Comparison of ENCODE assay signal across 18 mouse cellular contexts in genomic region chr6:81986171-81986570, GRCm38 (mm10). TPM values are rescaled to one million over a fixed set of nuclear protein-coding genes. Genes with fewer than 3 reads are reported as not detected.
DNase-seq lines count a peak whose midpoint lies in the region; ATAC-seq and TF ChIP-seq lines count a peak whose summit lies in the region.
"Had no signal": no experiment of that assay in that cellular context is flagged by ENCODE, and none has a peak within 500 bp of the region (broad histone marks: within the 10 kb centered on the region; RNA-seq: fewer than 3 reads in every experiment).

No protein-coding gene starts in this region.

- TF ChIP-seq POLR2A in kidney, adult 2 months (IDR thresholded peaks at IDR 0.05; ENCODE audit: low read depth, low read length), result no peak

- no peak overlapping the region for H3K4me2 ChIP-seq in lung, postnatal 0 days (replicated peaks; ENCODE audit: low read depth, low read length)
- H3K4me2 ChIP-seq: embryonic facial prominence, embryonic 13.5 days; heart, embryonic 11.5 days; heart, embryonic 15.5 days; hindbrain, embryonic 13.5 days had no signal

- no peaks in the 10 kb centered on the region for H3K9me3 ChIP-seq in lung, postnatal 0 days (ENCODE audit: low read length)
- H3K9me3 ChIP-seq: embryonic facial prominence, embryonic 13.5 days; heart, embryonic 15.5 days; hindbrain, embryonic 13.5 days had no signal

- H3K9ac ChIP-seq in lung, postnatal 0 days (replicated peaks; ENCODE audit: low read depth), result no peak overlapping the region
- H3K9ac ChIP-seq: embryonic facial prominence, embryonic 13.5 days; heart, embryonic 15.5 days; hindbrain, embryonic 13.5 days had no signal

- peaks cover 34% of the 10 kb centered on the region for H3K4me1 ChIP-seq in kidney, adult 2 months (ENCODE audit: control insufficient read depth, insufficient read depth, low read length)
- 0 out of 2 replicates have a peak, but pooled peaks cover 2% of the 10 kb centered on the region for H3K4me1 ChIP-seq in lung, postnatal 0 days (ENCODE audit: insufficient read depth, low read depth, low read length)

- H3K27ac ChIP-seq in kidney, adult 2 months (ENCODE audit: insufficient read depth, low read depth, low read length), result peak overlapping the region; percentile 85; the same call in 1 of the 2 replicates
- H3K27ac ChIP-seq in lung, postnatal 0 days (ENCODE audit: low read length), result no peak overlapping the region
- H3K27ac ChIP-seq: embryonic facial prominence, embryonic 13.5 days; heart, embryonic 15.5 days; hindbrain, embryonic 13.5 days had no signal

- no peaks in the 10 kb centered on the region for H3K36me3 ChIP-seq in kidney, adult 2 months (ENCODE audit: control insufficient read depth, insufficient read depth, low read length)
- no peaks in the 10 kb centered on the region for H3K36me3 ChIP-seq in lung, postnatal 0 days (ENCODE audit: insufficient read depth, low read length)
- H3K36me3 ChIP-seq: embryonic facial prominence, embryonic 13.5 days; heart, embryonic 15.5 days; hindbrain, embryonic 13.5 days had no signal

- no peaks in the 10 kb centered on the region for H3K27me3 ChIP-seq in kidney, adult 2 months (replicated peaks; ENCODE audit: control insufficient read depth, insufficient read depth, low read length)
- H3K27me3 ChIP-seq in lung, postnatal 0 days (replicated peaks; ENCODE audit: insufficient read depth, low read length), result no peaks in the 10 kb centered on the region
- H3K27me3 ChIP-seq: embryonic facial prominence, embryonic 13.5 days; heart, embryonic 15.5 days had no signal

- DNase-seq in kidney, adult 2 months, result no peak
- DNase-seq in kidney, adult 11 months, result no peak
- peak; percentile 1 for DNase-seq in lung, postnatal 10 days
- no peak for DNase-seq in lung, postnatal 0 days (ENCODE audit: low spot score)
- DNase-seq in testis, postnatal 10 days (ENCODE audit: low spot score), result peak; percentile 38
- no peak for DNase-seq in testis, postnatal 14 days (ENCODE audit: low spot score)
- DNase-seq: adrenal gland, adult 2 months; adrenal gland, postnatal 25 days; cerebellum, adult 18-20 months; cerebellum, adult 9-11 months; cerebellum, postnatal 36 days; gastrocnemius, postnatal 36 days; heart, adult 18-20 months; heart, postnatal 14 days had no signal

- no peak overlapping the region for H3K4me3 ChIP-seq in kidney, adult 2 months (ENCODE audit: insufficient read depth, low read depth, low read length)
- no peak overlapping the region for H3K4me3 ChIP-seq in lung, postnatal 0 days (ENCODE audit: low read depth, low read length)
- H3K4me3 ChIP-seq: embryonic facial prominence, embryonic 13.5 days; heart, embryonic 15.5 days; hindbrain, embryonic 13.5 days had no signal

- TF ChIP-seq CTCF in kidney, adult 2 months (conservative IDR thresholded peaks at IDR 0.05; ENCODE audit: insufficient read depth, insufficient read length, low read depth, low read length), result no peak
- no peak for TF ChIP-seq CTCF in lung, postnatal 0 days (IDR thresholded peaks at IDR 0.05)

- TF ChIP-seq EP300 in lung, postnatal 0 days (IDR thresholded peaks at IDR 0.05), result no peak

- ATAC-seq in lung, postnatal 0 days, result no peak

- 79% methylated on average over 8 of the region's 8 CpGs for WGBS in kidney, adult 2 months
- WGBS in lung, postnatal 0 days, result 86% methylated on average over 8 of the region's 8 CpGs

RNA-seq across cellular contexts. Expression of gene Mrpl19, which starts 20.4 kb away (rescaled TPM):
- 4.2 and 4.6 TPM in 2 replicates for polyA plus RNA-seq in kidney, adult 2 months (2012; rRNA removed)
- polyA plus RNA-seq in lung, postnatal 0 days (2015; fragmentation: Nextera tagmentation; extraction: Ambion mirVana), result 13.6 and 15.8 TPM in 2 replicates

RNA-seq across cellular contexts. Expression of gene Eva1a, which starts 54.7 kb away (rescaled TPM):
- polyA plus RNA-seq in kidney, adult 2 months (2012; rRNA removed), result 34.3 and 39.2 TPM in 2 replicates
- polyA plus RNA-seq in lung, postnatal 0 days (2015; fragmentation: Nextera tagmentation; extraction: Ambion mirVana), result 29.5 and 32.0 TPM in 2 replicates

Comparison
In these comparisons a context has a peak if more than half of its experiments do, and no peak if none do; other contexts are left out.
1. DNase-seq: peak in lung, postnatal 10 days (single experiment) and testis, postnatal 10 days (single experiment); none in kidney, adult 2 months (single experiment), kidney, adult 11 months (single experiment), lung, postnatal 0 days (single experiment) and testis, postnatal 14 days (single experiment).